Mouse (Mus musculus) embryonic facial prominence, embryonic 14.5 days (tissue): Measurements from ENCODE around the gene F5. TPM values are rescaled to one million over a fixed set of nuclear protein-coding genes. Genes with fewer than 3 reads are reported as not detected.

Source experiments
- ATAC-seq: fragments of 200-750 bp; cut with Nextera tagmentation; 2 replicates; pipeline ENCODE4 v1.8.0; 2017; ENCODE audit warnings: low read depth, moderate number of reproducible peaks, moderate TSS enrichment
- DNase-seq: peaks from one replicate; pipeline ENCODE4 v3.0.0-alpha.2; 2015; ENCODE audit warnings: low spot score
- H3K27ac ChIP-seq: fragments of 300-500 bp; sonication (generic); replicated peaks from 2 replicates; pipeline ENCODE4 v1.5.1; 2014; ENCODE audit warnings: low read depth, mild to moderate bottlenecking, low read length, moderate library complexity
- H3K27me3 ChIP-seq: fragments of 300-500 bp; sonication (generic); replicated peaks from 2 replicates; pipeline ENCODE4 v1.6.1; 2014; ENCODE audit warnings: low read length; ENCODE audit not compliant: control insufficient read depth, insufficient read depth
- H3K36me3 ChIP-seq: fragments of 300-500 bp; sonication (generic); 2 replicates; pipeline ENCODE4 v1.6.1; 2014; ENCODE audit warnings: low read length, mixed read lengths; ENCODE audit not compliant: control insufficient read depth, insufficient read depth
- H3K4me1 ChIP-seq: fragments of 300-500 bp; sonication (generic); 2 replicates; pipeline ENCODE4 v1.6.1; 2014; ENCODE audit warnings: antibody characterized with exemption, low read length; ENCODE audit not compliant: control insufficient read depth, insufficient read depth
- H3K4me2 ChIP-seq: fragments of 300-500 bp; sonication (generic); 2 replicates; pipeline ENCODE4 v1.6.1; 2014; ENCODE audit warnings: low read depth, mild to moderate bottlenecking, low read length, moderate library complexity, mixed read lengths
- H3K4me3 ChIP-seq: fragments of 300-500 bp; sonication (generic); 2 replicates; pipeline ENCODE4 v1.5.1; 2014; ENCODE audit warnings: low read depth, mild to moderate bottlenecking, low read length
- H3K9ac ChIP-seq: fragments of 300-500 bp; sonication (generic); 2 replicates; pipeline ENCODE4 v1.6.1; 2014; ENCODE audit warnings: low read depth, mild to moderate bottlenecking, low read length, moderate library complexity, mixed read lengths
- H3K9me3 ChIP-seq: fragments of 300-500 bp; sonication (generic); 2 replicates; pipeline ENCODE4 v1.6.1; 2016; ENCODE audit warnings: low read length; ENCODE audit not compliant: control insufficient read depth
- WGBS: fragments of 180-500 bp; shearing (Covaris S2); extraction: QIAGEN DNeasy Blood & Tissue Kit; methylation state at CpG from one replicate; pipeline ENCODE4 v1.1.7; 2014; 5-methylcytosine and 5-hydroxymethylcytosine counted together
- polyA plus RNA-seq: library from polyadenylated mRNA; unstranded; fragments of >200 nt; fragmentation: Nextera tagmentation; extraction: Ambion mirVana; gene quantifications from 2 replicates; pipeline ENCODE4 v1.2.1, GENCODE M21; 2014

The F5 gene
- 0.21 TPM in 2 replicates for polyA plus RNA-seq

GRCm38 (mm10) chr1:164151387-164152088 lies at the start of gene F5:
Gene F5 (plus strand): TSS chr1:164151838.
- Histone ChIP-seq H3K4me2 (peak within 1 kb of the TSS; percentile 24), H3K9ac (no peak within 1 kb of the TSS), H3K9me3 (no peaks in the 10 kb centered on the region), H3K27me3 (no peaks in the 10 kb centered on the region), H3K27ac (no peak within 1 kb of the TSS), H3K36me3 (no peaks in the 10 kb centered on the region), H3K4me1 (peaks cover 7% of the 10 kb centered on the region; the same call in 1 of the 2 replicates), H3K4me3 (no peak within 1 kb of the TSS)
- ATAC-seq: no peak
- 11% methylated on average over 15 of the region's 16 CpGs for WGBS
- no peak for DNase-seq

- H3K4me2 ChIP-seq: no peak overlapping the region
- no peaks in the 10 kb centered on the region for H3K4me1 ChIP-seq
- H3K9me3 ChIP-seq: no peaks in the 10 kb centered on the region
- H3K9ac ChIP-seq: no peak overlapping the region
- H3K27ac ChIP-seq: no peak overlapping the region
- WGBS: 86% methylated on average over 2 of the region's 2 CpGs
- H3K36me3 ChIP-seq: no peaks in the 10 kb centered on the region
- no peak for ATAC-seq
- H3K4me3 ChIP-seq: no peak overlapping the region
- DNase-seq: peak; percentile 2
- no peaks in the 10 kb centered on the region for H3K27me3 ChIP-seq
Observed at GRCm38 (mm10) chr1:164109763-164110162, 41.9 kb upstream of the F5 start.

- Histone ChIP-seq H3K4me1 (no peaks in the 10 kb centered on the region), H3K27me3 (no peaks in the 10 kb centered on the region), H3K4me2 (no peak overlapping the region), H3K9me3 (no peaks in the 10 kb centered on the region), H3K4me3 (no peak overlapping the region), H3K9ac (no peak overlapping the region), H3K36me3 (no peaks in the 10 kb centered on the region), H3K27ac (no peak overlapping the region)
- no peak for DNase-seq
- WGBS: 94% methylated on average over 9 of the region's 9 CpGs
- ATAC-seq: no peak
Observed at GRCm38 (mm10) chr1:164110591-164111329, 40.9 kb upstream of the F5 start.

GRCm38 (mm10) chr1:164114280-164114679 lies 37.4 kb upstream of the F5 start:
- Histone ChIP-seq H3K4me2 (no peak overlapping the region), H3K9me3 (no peaks in the 10 kb centered on the region), H3K36me3 (no peaks in the 10 kb centered on the region), H3K27ac (no peak overlapping the region), H3K27me3 (no peaks in the 10 kb centered on the region), H3K9ac (no peak overlapping the region), H3K4me1 (no peaks in the 10 kb centered on the region), H3K4me3 (no peak overlapping the region)
- DNase-seq: no peak
- ATAC-seq: no peak
- whole genome bisulfite sequencing: 75% methylated on average over 5 of the region's 5 CpGs

- no peaks in the 10 kb centered on the region for H3K36me3 ChIP-seq
- ATAC-seq (no peak), DNase-seq (no peak)
- H3K4me2 ChIP-seq: no peak within 1 kb of the TSS
- no peaks in the 10 kb centered on the region for H3K27me3 ChIP-seq
- no peak within 1 kb of the TSS for H3K4me3 ChIP-seq
- WGBS: 63% methylated on average over 8 of the region's 8 CpGs
- H3K9ac ChIP-seq: no peak within 1 kb of the TSS
- H3K27ac ChIP-seq: no peak within 1 kb of the TSS
- H3K9me3 ChIP-seq: no peaks in the 10 kb centered on the region
- no peaks in the 10 kb centered on the region for H3K4me1 ChIP-seq
Observed at GRCm38 (mm10) chr1:164114947-164115493, 36.6 kb upstream of the F5 start, which contains the start of gene Selp. Gene Selp (plus strand): TSS chr1:164115264.

GRCm38 (mm10) chr1:164115647-164116046 lies 36.0 kb upstream of the F5 start:
- Histone ChIP-seq H3K4me1 (no peaks in the 10 kb centered on the region), H3K36me3 (no peaks in the 10 kb centered on the region), H3K27me3 (no peaks in the 10 kb centered on the region), H3K27ac (no peak overlapping the region), H3K9me3 (no peaks in the 10 kb centered on the region), H3K9ac (no peak overlapping the region), H3K4me2 (no peak overlapping the region), H3K4me3 (no peak overlapping the region)
- DNase-seq (no peak), ATAC-seq (no peak)
- WGBS: 84% methylated on average over 6 of the region's 6 CpGs

- Histone ChIP-seq H3K27me3 (no peaks in the 10 kb centered on the region), H3K36me3 (no peaks in the 10 kb centered on the region), H3K9me3 (no peaks in the 10 kb centered on the region), H3K4me1 (no peaks in the 10 kb centered on the region), H3K4me3 (no peak overlapping the region), H3K4me2 (no peak overlapping the region), H3K27ac (no peak overlapping the region), H3K9ac (no peak overlapping the region)
- WGBS: 91% methylated on average over 6 of the region's 6 CpGs
- no peak for ATAC-seq
- DNase-seq: no peak
Observed at GRCm38 (mm10) chr1:164117869-164118268, 33.8 kb upstream of the F5 start.

GRCm38 (mm10) chr1:164119892-164120776 lies 31.5 kb upstream of the F5 start:
- H3K4me2 ChIP-seq: no peak overlapping the region
- H3K9me3 ChIP-seq: no peaks in the 10 kb centered on the region
- no peak overlapping the region for H3K4me3 ChIP-seq
- 74% methylated on average over 3 of the region's 3 CpGs for WGBS
- H3K4me1 ChIP-seq: no peaks in the 10 kb centered on the region
- DNase-seq (no peak), ATAC-seq (no peak)
- no peaks in the 10 kb centered on the region for H3K27me3 ChIP-seq
- H3K36me3 ChIP-seq: no peaks in the 10 kb centered on the region
- H3K9ac ChIP-seq: no peak overlapping the region
- no peak overlapping the region for H3K27ac ChIP-seq
